Mouse (Mus musculus) kidney, embryonic 14.5 days (tissue): ENCODE measurements around the gene Ndufc2. TPM values are rescaled to one million over a fixed set of nuclear protein-coding genes. Genes with fewer than 3 reads are reported as not detected.

Experiments used
- ATAC-seq: fragments of 200-750 bp; cut with Nextera tagmentation; 2 replicates; pipeline ENCODE4 v1.8.0; 2017; ENCODE audit warnings: moderate number of reproducible peaks, mild to moderate bottlenecking, moderate TSS enrichment, moderate library complexity; ENCODE audit not compliant: low FRiP score, low TSS enrichment
- H3K27ac ChIP-seq: fragments of 300-500 bp; sonication (generic); 2 replicates; pipeline ENCODE4 v1.5.1; 2014; ENCODE audit warnings: low read depth, mild to moderate bottlenecking, low read length, moderate library complexity, mixed read lengths
- H3K27me3 ChIP-seq: fragments of 300-500 bp; sonication (generic); 2 replicates; pipeline ENCODE4 v1.6.1; 2014; ENCODE audit warnings: mild to moderate bottlenecking, low read length; ENCODE audit not compliant: control insufficient read depth, insufficient read depth
- H3K36me3 ChIP-seq: fragments of 300-500 bp; sonication (generic); 2 replicates; pipeline ENCODE4 v1.6.1; 2014; ENCODE audit warnings: low read length, mixed read lengths; ENCODE audit not compliant: control insufficient read depth, insufficient read depth
- H3K4me1 ChIP-seq: fragments of 300-500 bp; sonication (generic); 2 replicates; pipeline ENCODE4 v1.6.1; 2014; ENCODE audit warnings: low read length, mixed read lengths; ENCODE audit not compliant: control insufficient read depth, insufficient read depth
- H3K4me2 ChIP-seq: fragments of 300-500 bp; sonication (generic); replicated peaks from 2 replicates; pipeline ENCODE4 v1.6.1; 2014; ENCODE audit warnings: low read depth, mild to moderate bottlenecking, low read length
- H3K4me3 ChIP-seq: fragments of 300-500 bp; sonication (generic); 2 replicates; pipeline ENCODE4 v1.5.1; 2014; ENCODE audit warnings: mild to moderate bottlenecking, low read length
- H3K9ac ChIP-seq: fragments of 300-500 bp; sonication (generic); 2 replicates; pipeline ENCODE4 v1.6.1; 2014; ENCODE audit warnings: low read depth, mild to moderate bottlenecking, low read length, moderate library complexity
- H3K9me3 ChIP-seq: fragments of 300-500 bp; sonication (generic); 2 replicates; pipeline ENCODE4 v1.6.1; 2016; ENCODE audit warnings: low read length; ENCODE audit not compliant: control insufficient read depth
- WGBS: fragments of 180-500 bp; shearing (Covaris S2); extraction: QIAGEN DNeasy Blood & Tissue Kit; methylation state at CpG from one replicate; pipeline ENCODE4 v1.1.7; 2014; 5-methylcytosine and 5-hydroxymethylcytosine counted together
- polyA plus RNA-seq: library from polyadenylated mRNA; unstranded; fragments of >200 nt; fragmentation: Nextera tagmentation; extraction: Ambion mirVana; gene quantifications from 2 replicates; pipeline ENCODE4 v1.2.1, GENCODE M21; 2014

The Ndufc2 gene
- polyA plus RNA-seq, 1 experiment from 2014 or later, result 370 TPM

DNA sequence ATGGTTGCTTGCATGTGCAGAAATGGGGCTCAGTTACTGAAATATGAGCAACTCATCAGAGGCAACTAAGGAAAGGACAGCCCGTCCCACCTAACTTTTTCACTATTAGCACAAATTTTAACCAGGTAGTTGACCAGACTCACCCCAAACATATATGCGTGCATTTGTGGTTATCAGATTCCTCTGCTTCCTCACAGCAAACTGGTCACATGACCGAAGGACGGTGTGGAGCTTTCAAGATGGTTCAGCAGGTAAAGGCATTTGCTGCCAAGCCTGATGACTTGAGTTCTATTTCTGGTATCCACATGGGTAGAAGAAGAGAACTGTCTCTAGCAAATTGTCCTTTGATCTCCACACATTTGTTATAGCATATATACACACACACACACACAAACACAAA is 41.5 kb upstream of the Ndufc2 start:
- no peak overlapping the region for H3K4me3 ChIP-seq
- H3K9ac ChIP-seq, result no peak overlapping the region
- H3K4me1 ChIP-seq, result no peaks in the 10 kb centered on the region
- H3K36me3 ChIP-seq, result no peaks in the 10 kb centered on the region
- no peaks in the 10 kb centered on the region for H3K9me3 ChIP-seq
- no peak for ATAC-seq
- no peak overlapping the region for H3K4me2 ChIP-seq
- no peak overlapping the region for H3K27ac ChIP-seq
- 84% methylated on average over 4 of the region's 4 CpGs for WGBS
- no peaks in the 10 kb centered on the region for H3K27me3 ChIP-seq

DNA sequence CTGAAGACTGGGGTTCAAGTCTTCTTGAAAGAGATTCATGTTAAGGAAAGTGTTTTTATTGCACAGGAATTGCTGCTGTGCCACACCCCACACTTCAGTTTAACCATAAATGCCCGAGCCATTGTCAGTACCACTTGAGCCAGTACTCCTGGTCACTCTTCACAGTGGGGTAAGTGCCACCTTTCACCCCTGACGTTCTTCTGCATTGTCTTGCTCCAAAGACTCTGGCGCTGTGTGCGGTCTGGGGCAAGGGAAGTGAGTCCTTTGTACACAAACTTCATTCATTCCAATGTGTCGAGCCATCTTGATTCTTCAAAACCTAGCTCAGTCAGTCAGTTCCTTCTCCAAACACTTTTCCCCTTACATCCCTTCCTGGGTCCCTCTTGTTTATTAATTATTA is 39.6 kb upstream of the Ndufc2 start:
- Histone ChIP-seq H3K27me3 (no peaks in the 10 kb centered on the region), H3K36me3 (no peaks in the 10 kb centered on the region), H3K9ac (no peak overlapping the region), H3K27ac (no peak overlapping the region), H3K4me2 (no peak overlapping the region), H3K9me3 (no peaks in the 10 kb centered on the region), H3K4me1 (no peaks in the 10 kb centered on the region), H3K4me3 (no peak overlapping the region)
- no peak for ATAC-seq
- WGBS, result 65% methylated on average over 5 of the region's 5 CpGs

DNA sequence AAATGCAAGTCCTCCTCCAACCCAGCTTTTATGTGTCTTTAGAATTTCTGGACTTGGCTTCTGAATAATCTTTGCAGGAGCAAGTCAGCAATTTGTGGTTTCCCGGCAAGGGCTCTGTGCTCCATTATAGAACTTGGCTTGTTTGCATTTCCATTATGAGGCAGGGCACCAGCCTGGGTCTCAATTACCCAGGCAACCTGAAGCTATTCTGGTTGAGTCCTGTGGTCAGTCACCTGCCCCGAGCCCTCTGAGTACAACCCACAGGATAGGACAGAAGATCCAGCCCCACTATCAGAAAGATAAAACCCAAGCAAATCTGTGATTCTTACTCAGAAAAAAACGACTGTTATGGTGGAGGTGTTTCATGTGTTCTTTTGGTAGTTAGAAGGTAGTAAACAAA is 38.8 kb upstream of the Ndufc2 start:
- H3K4me2 ChIP-seq, result no peak overlapping the region
- no peak for ATAC-seq
- no peaks in the 10 kb centered on the region for H3K9me3 ChIP-seq
- H3K27ac ChIP-seq, result no peak overlapping the region
- no peaks in the 10 kb centered on the region for H3K36me3 ChIP-seq
- H3K9ac ChIP-seq, result no peak overlapping the region
- no peak overlapping the region for H3K4me3 ChIP-seq
- no peaks in the 10 kb centered on the region for H3K4me1 ChIP-seq
- H3K27me3 ChIP-seq, result no peaks in the 10 kb centered on the region
- 61% methylated on average over 3 of the region's 3 CpGs for WGBS

- Histone ChIP-seq H3K36me3 (no peaks in the 10 kb centered on the region), H3K9ac (no peak overlapping the region), H3K4me1 (no peaks in the 10 kb centered on the region), H3K27ac (no peak overlapping the region), H3K27me3 (no peaks in the 10 kb centered on the region), H3K4me2 (no peak overlapping the region), H3K9me3 (no peaks in the 10 kb centered on the region), H3K4me3 (no peak overlapping the region)
- 30% methylated on average over 4 of the region's 4 CpGs for WGBS
- no peak for ATAC-seq
Measured at GRCm38 (mm10) chr7:97361467-97361866, 38.3 kb upstream of the Ndufc2 start.

DNA sequence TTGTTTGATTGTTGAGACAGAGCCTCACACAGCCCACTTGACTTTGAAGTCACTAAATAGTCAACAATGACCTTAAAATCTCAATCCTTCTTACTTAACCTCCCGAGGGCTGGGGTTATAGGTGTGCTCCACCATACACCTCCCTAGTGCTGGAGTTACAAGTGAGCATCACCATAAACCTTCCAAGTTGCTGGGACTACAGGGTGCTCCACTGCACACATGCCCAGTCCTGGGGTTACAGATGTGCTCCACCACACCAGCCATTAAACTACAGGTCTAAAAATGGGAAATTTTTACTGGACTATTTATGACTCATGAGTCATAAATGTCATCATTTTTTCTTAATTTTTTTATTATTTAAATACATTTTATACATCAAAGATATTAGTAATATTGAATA is 33.9 kb upstream of the Ndufc2 start:
- Histone ChIP-seq H3K4me2 (no peak overlapping the region), H3K36me3 (no peaks in the 10 kb centered on the region), H3K27me3 (no peaks in the 10 kb centered on the region), H3K9ac (no peak overlapping the region), H3K9me3 (no peaks in the 10 kb centered on the region), H3K27ac (no peak overlapping the region), H3K4me3 (no peak overlapping the region), H3K4me1 (peaks cover 2% of the 10 kb centered on the region)
- 77% methylated on average over 1 of the region's 1 CpGs for WGBS
- ATAC-seq, result no peak

DNA sequence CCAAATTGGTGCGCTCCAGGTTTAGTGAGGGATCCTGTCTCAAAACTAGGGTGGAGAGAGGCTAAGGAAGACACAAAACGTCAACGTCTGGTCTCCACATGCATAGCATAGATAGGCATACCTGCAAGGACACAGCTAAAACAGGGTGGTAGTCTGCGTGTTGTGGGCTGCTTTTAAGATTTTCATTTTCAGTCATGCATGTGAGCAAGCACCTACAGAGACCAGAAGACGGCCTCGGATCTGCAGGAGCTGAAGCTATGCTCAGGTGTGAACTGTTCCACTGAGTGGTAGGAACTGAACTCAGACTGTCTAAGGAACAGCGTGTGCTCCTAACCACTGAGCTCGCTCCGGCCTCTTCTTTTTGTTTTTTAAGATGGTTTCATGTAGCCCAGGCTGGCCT is 24.7 kb upstream of the Ndufc2 start:
- no peak overlapping the region for H3K4me2 ChIP-seq
- H3K4me3 ChIP-seq, result no peak overlapping the region
- peaks cover 4% of the 10 kb centered on the region for H3K4me1 ChIP-seq
- ATAC-seq, result no peak
- H3K27ac ChIP-seq, result no peak overlapping the region
- peaks cover 61% of the 10 kb centered on the region for H3K36me3 ChIP-seq
- WGBS, result 94% methylated on average over 9 of the region's 9 CpGs
- no peak overlapping the region for H3K9ac ChIP-seq
- H3K27me3 ChIP-seq, result no peaks in the 10 kb centered on the region
- H3K9me3 ChIP-seq, result no peaks in the 10 kb centered on the region

DNA sequence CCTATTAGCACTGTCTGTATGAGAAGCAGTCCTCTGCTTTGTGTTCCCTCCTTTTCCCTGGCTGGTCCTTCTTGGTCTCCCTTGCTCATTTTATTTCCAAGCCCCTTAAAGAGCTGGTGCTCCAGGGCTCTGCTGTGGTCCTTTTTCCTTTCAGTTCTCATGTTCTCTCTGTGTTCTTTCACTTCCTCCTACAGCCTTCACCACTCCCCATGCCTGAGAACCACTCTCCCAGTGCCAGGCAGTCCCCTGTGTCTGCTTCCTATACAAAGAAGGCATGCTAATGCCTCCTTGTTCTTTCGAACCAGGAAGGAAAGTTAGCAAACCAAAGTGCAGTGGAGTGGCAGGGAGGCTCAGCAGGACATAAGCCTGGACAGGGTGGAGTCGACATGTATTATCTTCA is 23.9 kb upstream of the Ndufc2 start:
- Histone ChIP-seq H3K36me3 (peaks cover 68% of the 10 kb centered on the region), H3K4me3 (no peak overlapping the region), H3K4me2 (no peak overlapping the region), H3K9me3 (no peaks in the 10 kb centered on the region), H3K27me3 (no peaks in the 10 kb centered on the region), H3K27ac (no peak overlapping the region), H3K4me1 (peaks cover 2% of the 10 kb centered on the region), H3K9ac (no peak overlapping the region)
- ATAC-seq, result no peak
- 85% methylated on average over 2 of the region's 2 CpGs for WGBS

GRCm38 (mm10) chr7:97379304-97379703 is 20.5 kb upstream of the Ndufc2 start:
- H3K9ac ChIP-seq, result no peak overlapping the region
- no peak overlapping the region for H3K4me2 ChIP-seq
- ATAC-seq, result no peak
- H3K36me3 ChIP-seq, result peaks cover 91% of the 10 kb centered on the region
- H3K27ac ChIP-seq, result no peak overlapping the region
- no peaks in the 10 kb centered on the region for H3K9me3 ChIP-seq
- WGBS, result 94% methylated on average over 5 of the region's 5 CpGs
- H3K4me1 ChIP-seq, result no peaks in the 10 kb centered on the region
- no peak overlapping the region for H3K4me3 ChIP-seq
- H3K27me3 ChIP-seq, result no peaks in the 10 kb centered on the region

- Histone ChIP-seq H3K36me3 (peaks cover 91% of the 10 kb centered on the region), H3K9ac (no peak overlapping the region), H3K27ac (no peak overlapping the region), H3K9me3 (no peaks in the 10 kb centered on the region), H3K4me1 (no peaks in the 10 kb centered on the region), H3K27me3 (no peaks in the 10 kb centered on the region), H3K4me2 (no peak overlapping the region), H3K4me3 (no peak overlapping the region)
- WGBS, result 95% methylated on average over 5 of the region's 5 CpGs
- no peak for ATAC-seq
Measured at GRCm38 (mm10) chr7:97380500-97381123, 19.2 kb upstream of the Ndufc2 start.
